Mouse (Mus musculus): ENCODE results near the gene Taf9.

DNA sequence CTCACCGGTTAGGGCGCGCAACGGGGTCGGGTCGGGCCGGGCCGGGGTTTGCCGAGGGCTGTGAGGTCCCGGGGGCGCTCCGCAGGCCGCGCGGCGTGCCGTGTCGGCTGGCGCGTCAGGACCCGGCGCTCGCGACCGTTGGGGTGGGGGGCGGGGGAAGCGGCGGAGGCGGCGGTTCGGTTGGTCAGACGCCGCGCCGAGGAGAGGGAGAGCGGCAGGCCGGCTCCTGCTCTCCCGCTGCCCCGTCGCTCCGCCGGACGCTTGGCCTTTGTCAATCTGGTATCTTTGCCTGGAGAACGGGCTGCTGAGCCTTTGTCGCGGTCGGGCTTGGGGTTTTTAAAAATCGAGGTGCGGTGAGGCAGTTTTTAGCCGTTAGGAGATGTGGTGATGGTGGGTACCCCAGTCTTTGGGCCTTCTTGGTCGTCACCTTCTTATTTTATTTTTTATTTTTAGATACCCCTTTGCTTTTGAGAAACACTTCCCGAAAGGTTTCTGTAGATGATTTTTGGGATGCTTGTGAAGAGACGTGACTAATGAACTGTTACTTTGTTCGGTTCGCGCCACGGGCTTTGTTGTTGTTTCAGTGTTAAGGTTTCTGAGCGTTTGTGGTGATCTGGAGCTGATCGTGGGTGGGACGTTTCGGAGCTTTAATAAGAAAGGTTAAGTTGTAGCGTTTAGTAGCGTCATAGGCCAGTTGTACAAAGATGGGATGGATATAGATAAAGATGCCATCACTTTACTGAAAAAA, at the start of gene Taf9:
- no peak for TF ChIP-seq CTCF (IDR thresholded peaks at IDR 0.05; ENCODE audit: low read depth)
- no peak for TF ChIP-seq EP300 (IDR thresholded peaks at IDR 0.05; ENCODE audit: low read depth)

Data from heart, postnatal 0 days (tissue).